Mouse (Mus musculus): ENCODE data around the gene Ralgps1. TPM values are rescaled to one million over a fixed set of nuclear protein-coding genes. Genes with fewer than 3 reads are reported as not detected.
"Not testable (repeated sequence)": the region's sequence is repeated elsewhere in the genome, so short reads cannot be mapped to it uniquely, and the experiment has no call there.

The Ralgps1 gene
- total RNA-seq, 2 experiments from 2014 or later, result 60.2 to 72.7 TPM

- no peak for DNase-seq
Observed at GRCm38 (mm10) chr2:33361139-33361716, 10.1 kb downstream of the Ralgps1 start.

GRCm38 (mm10) chr2:33360564-33360963 is 10.7 kb downstream of the Ralgps1 start:
- DNase-seq, result no peak

GRCm38 (mm10) chr2:33359184-33359583 is 12.1 kb downstream of the Ralgps1 start:
- DNase-seq, result no peak

GRCm38 (mm10) chr2:33357250-33357838 is 13.9 kb downstream of the Ralgps1 start:
- DNase-seq, result no peak

- DNase-seq, result peak; percentile 87 to 90
Observed at GRCm38 (mm10) chr2:33355558-33355957, 15.7 kb downstream of the Ralgps1 start.

- DNase-seq, result no peak
Observed at GRCm38 (mm10) chr2:33353432-33353831, 17.9 kb downstream of the Ralgps1 start.

- DNase-seq, result no peak
Observed at GRCm38 (mm10) chr2:33351449-33351848, 19.8 kb downstream of the Ralgps1 start.

GRCm38 (mm10) chr2:33350921-33351320 is 20.4 kb downstream of the Ralgps1 start:
- no peak for DNase-seq

GRCm38 (mm10) chr2:33349581-33349980 is 21.7 kb downstream of the Ralgps1 start:
- no peak for DNase-seq

GRCm38 (mm10) chr2:33349081-33349480 is 22.2 kb downstream of the Ralgps1 start:
- peak in 1 of 2 experiments; percentile 77 for DNase-seq

GRCm38 (mm10) chr2:33348260-33348659 is 23.0 kb downstream of the Ralgps1 start:
- no peak for DNase-seq

GRCm38 (mm10) chr2:33347607-33348006 is 23.7 kb downstream of the Ralgps1 start:
- no peak for DNase-seq

- DNase-seq, result no peak
Observed at GRCm38 (mm10) chr2:33346749-33347148, 24.5 kb downstream of the Ralgps1 start.

GRCm38 (mm10) chr2:33345956-33346355 is 25.3 kb downstream of the Ralgps1 start:
- DNase-seq, result no peak

GRCm38 (mm10) chr2:33345475-33345874 is 25.8 kb downstream of the Ralgps1 start:
- no peak for DNase-seq

- DNase-seq, result no peak
Observed at GRCm38 (mm10) chr2:33343413-33343812, 27.9 kb downstream of the Ralgps1 start.

GRCm38 (mm10) chr2:33342148-33342547 is 29.1 kb downstream of the Ralgps1 start:
- no peak for DNase-seq

GRCm38 (mm10) chr2:33335789-33336188 is 35.5 kb downstream of the Ralgps1 start:
- DNase-seq, result no peak

- DNase-seq, result no peak
Observed at GRCm38 (mm10) chr2:33329622-33330021, 41.7 kb downstream of the Ralgps1 start.

- DNase-seq, result no peak
Observed at GRCm38 (mm10) chr2:33328941-33329340, 42.3 kb downstream of the Ralgps1 start.

- DNase-seq, result no peak
Observed at GRCm38 (mm10) chr2:33325359-33325758, 45.9 kb downstream of the Ralgps1 start.

- DNase-seq, result no peak
Observed at GRCm38 (mm10) chr2:33323799-33324595, 47.3 kb downstream of the Ralgps1 start.

GRCm38 (mm10) chr2:33323043-33323625 is 48.2 kb downstream of the Ralgps1 start:
- not testable (repeated sequence) for DNase-seq
